Mouse (Mus musculus): ENCODE results near the gene Rgp1.
A peak's percentile ranks its signal among the peaks of the same experiment; 100 is the strongest.
"Not testable (repeated sequence)": the region's sequence is repeated elsewhere in the genome, so short reads cannot be mapped to it uniquely, and the experiment has no call there.

Rgp1 gene

GRCm38 (mm10) chr4:43593453-43593852 is 14.9 kb downstream of the Rgp1 start:
- no peak for DNase-seq (ENCODE audit: low spot score)

GRCm38 (mm10) chr4:43596597-43596996 is 18.1 kb downstream of the Rgp1 start:
- not testable (repeated sequence) for DNase-seq (ENCODE audit: low spot score)

GRCm38 (mm10) chr4:43598200-43598599 is 19.7 kb downstream of the Rgp1 start:
- DNase-seq (ENCODE audit: low spot score), result no peak

DNA sequence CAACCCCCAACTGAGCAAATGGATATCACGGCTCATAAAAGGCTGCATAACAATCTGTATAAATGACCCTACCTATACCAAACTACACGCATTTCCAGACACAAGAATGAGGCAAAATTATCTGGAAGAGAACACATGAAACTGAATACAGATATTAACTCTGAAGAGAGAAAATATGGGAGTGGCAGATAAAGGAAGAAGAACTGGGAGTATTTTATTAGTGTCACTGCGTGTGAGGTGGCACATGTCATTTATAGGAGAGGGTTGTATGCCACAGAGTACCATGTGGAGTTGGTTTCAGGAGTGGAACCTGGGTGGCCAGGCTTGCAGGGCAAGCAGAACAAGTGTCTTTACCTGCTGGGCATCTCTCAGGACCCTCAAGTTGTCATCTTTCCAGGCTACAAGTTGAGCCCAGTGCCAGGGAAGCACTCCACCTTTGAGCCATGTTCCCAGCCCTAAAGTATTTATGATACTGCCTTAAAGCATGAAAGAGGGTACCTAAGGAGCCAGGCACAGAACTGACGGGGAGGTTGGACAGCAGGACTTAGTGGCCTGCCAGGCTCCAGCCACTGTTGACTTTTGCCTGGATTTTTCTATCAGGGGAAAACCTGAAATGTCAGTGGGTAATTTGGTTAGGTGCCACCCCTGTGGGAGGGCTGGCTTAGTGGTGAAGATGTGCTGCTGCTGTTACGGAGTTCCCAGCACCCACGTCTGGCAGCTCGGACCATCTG is 20.3 kb downstream of the Rgp1 start:
- DNase-seq (ENCODE audit: low spot score), result no peak

DNA sequence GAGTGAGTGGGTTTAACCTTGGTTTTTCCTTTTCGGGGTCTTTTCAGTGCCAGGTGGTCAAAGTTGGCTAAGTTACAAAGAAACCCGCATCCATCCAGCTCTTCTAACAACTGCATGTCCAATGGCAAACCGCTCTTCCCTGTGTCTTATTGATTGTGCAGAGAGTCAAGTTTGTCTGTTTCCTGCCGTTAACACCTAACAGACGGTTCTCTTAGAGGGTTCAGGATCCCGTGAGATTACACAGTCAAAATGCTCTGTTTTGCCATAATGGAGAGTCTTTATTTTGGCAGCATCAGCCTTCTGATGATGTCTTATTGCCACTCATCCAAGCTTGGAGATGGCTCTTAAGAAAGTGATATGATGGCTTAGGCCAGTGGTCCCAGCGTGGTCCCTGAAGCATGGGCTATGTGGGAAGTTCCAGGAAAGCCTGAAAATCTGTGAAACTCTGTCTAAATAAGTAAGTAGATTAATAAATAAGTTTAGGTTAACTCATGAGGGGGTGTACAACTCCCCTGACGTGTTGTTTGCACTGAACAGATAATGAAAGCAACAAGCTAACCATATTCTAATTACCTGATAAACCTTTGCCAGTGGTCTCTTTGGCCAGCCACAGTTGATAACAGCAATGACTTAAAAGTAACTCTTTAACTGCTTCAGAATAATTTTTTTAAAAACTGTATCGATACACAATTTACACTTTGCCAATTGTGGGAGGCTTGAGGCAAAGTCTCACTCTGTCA is 21.9 kb downstream of the Rgp1 start:
- DNase-seq (ENCODE audit: low spot score), result no peak

DNA sequence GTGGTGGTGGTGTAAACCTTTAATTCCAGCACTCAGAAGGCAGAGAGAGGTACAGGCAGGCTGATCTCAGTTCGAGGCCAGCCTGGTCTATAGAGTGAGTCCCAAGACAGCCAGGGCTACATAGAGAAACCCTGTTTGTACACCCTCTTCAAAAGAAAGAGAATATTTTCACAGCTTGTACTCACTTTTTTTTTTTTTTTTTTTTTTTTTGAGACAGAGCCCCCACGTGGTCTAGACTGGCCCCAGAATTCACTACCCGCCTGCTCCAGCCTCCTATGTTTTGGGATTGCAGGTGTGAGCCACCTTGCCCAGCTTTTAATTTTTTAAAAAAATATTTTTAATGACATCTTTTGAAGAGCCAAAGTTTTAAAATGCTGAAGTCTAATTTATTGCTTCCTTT is 25.6 kb downstream of the Rgp1 start:
- no peak for DNase-seq (ENCODE audit: low spot score)

- DNase-seq (ENCODE audit: low spot score), result no peak
These were observed 26.5 kb downstream of the Rgp1 start for GRCm38 (mm10) chr4:43604751-43605685.

- DNase-seq (ENCODE audit: low spot score), result no peak
These were observed 34.0 kb downstream of the Rgp1 start for GRCm38 (mm10) chr4:43612534-43612933.

DNA sequence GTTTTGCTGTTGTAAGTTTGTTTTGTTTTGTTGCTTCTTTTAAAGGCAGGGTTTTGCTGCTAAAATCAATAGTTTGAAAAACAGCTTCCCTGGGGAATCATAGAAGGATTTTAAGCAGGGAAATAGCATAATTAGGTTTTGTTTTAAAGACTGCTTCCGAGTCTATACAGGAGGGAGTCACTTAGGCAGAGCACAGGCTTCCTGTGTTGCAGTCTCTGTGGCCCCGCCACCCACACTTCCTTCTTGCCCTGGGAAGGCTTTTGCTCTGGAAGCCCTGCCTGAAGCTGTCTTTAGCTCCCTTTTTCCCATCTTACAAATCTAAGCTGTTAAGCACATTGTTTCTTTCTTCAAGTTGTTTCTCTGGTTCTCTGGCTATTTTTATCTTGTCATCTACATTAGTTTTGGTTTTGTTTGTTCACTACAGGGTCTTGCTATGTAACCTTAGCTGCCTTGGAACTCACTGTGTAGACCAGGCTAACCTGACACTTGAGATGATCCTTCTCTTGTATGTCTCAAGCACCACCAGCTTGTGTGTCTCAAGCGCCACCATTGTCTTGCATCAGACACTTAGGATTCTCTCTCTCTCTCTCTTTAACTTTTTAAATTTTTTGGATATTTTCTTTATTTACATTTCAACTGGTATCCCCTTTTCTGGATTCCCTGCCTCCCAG is 34.7 kb downstream of the Rgp1 start:
- no peak for DNase-seq (ENCODE audit: low spot score)

DNA sequence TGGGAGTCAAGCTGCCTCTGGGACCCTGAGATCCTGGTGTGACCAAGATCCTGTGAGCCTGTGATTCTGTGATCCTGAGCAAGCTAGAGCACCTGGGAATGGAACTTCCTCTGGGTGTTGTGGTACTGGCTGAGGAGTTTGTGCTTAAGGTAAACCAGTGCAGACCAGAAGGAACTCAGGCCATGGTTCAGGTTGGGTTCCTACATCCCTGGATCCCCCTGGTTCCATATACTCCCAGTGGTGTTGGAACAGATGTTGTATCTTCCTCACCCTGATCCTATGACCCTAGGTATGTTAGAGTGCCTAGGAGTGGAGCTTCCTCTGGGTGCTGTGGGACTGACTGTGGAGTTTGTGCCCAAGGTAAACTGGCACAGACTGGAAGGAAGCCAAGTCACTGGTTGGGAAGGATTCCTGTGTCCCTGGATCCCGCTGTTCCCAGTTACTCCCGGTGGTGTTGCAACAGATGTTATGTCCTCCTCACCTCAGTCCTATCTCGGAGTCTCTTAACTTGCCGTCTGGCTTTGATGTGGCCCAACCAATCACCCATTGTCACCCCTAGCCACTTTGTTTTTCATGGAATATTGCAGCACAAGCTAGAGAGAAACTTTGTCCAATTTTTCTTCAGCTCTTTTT is 41.7 kb downstream of the Rgp1 start:
- no peak for DNase-seq (ENCODE audit: low spot score)

DNA sequence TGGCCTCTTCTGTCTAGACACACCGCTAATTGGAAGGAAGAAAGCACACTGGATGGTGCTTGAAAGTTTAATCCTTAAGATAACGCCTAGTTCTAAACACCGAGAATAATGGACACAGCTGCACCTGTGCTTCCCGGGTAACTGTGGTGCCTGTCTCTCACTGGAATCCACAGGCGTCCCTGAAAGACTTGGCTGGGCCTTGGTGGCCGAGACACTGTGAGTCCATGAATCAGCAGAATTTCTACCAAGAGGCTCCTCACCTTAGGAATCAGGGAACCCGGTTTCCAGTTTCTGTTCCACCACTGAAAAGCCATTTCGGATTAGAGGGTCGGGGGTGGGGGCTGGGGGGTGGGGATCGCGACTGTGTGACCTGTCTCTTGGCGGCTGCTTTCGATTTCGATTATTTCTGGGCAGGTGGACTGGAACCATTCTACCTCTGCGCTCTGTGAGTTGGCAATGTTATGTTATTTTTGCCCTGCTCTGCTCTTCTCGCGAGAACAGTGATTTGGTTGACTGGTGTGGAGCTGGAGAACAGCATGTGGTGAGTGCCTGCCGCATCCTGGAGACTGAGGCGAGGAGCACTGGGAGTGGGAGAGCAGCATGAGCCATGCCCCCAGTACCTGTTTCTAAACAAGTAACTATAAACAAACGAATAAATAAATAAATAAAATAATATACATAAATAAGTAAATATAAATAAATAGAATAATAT is 50.7 kb downstream of the Rgp1 start:
- no peak for DNase-seq (ENCODE audit: low spot score)

GRCm38 (mm10) chr4:43630030-43630581 is 51.6 kb downstream of the Rgp1 start:
- peak; percentile 74 for DNase-seq (ENCODE audit: low spot score)

GRCm38 (mm10) chr4:43630671-43631045 is 52.1 kb downstream of the Rgp1 start:
- no peak for DNase-seq (ENCODE audit: low spot score)

DNA sequence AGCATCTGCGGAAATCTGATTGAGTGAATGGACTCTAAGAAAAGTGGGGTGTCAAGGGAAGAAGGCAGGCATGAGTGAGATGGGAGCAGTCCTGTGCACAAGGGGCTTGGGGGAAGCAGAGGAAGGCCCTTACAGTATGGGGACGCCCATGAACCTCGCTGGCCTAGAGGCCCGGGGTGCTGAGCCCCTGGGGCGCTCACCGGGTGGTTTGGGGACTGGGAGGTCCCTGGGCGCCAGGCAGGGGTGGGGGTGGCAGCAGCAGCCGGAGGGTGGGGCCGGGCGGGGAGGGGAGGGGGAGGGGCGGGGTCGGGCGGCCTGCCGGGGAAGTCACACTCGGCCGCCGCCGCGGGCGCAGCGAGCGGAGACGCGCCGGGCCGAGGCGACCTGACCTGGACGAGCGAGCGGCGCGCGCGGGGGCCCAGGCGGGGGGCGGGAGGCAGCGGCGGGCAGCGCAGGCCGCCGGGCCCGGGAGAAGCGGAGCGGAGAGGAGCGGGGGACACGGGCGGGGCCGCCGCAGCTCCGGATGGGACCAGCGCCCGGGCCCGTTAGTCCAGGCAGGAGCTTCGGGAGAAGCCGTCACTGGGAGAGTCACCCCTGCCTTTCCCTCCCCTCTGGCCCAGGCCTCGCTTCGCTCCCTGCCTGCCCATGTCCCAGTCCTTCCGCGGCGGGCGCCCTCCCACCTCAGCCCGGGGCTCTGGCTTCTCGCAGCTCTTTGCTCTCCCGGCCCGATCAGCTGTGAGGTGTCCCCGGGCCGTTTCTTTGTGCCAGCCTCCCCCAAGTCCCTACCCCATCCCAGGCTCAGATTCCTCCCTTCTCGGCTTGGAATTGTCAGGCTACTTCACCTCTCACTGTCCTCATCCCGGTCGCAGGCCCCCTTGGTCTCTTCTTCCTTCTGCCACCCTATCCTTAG is 52.8 kb downstream of the Rgp1 start, which contains the start of gene Npr2:
Gene Npr2, plus strand, starts transcription at position 890 of the 910 bp plus-strand sequence.
- DNase-seq (ENCODE audit: low spot score), result peak; percentile 33

DNA sequence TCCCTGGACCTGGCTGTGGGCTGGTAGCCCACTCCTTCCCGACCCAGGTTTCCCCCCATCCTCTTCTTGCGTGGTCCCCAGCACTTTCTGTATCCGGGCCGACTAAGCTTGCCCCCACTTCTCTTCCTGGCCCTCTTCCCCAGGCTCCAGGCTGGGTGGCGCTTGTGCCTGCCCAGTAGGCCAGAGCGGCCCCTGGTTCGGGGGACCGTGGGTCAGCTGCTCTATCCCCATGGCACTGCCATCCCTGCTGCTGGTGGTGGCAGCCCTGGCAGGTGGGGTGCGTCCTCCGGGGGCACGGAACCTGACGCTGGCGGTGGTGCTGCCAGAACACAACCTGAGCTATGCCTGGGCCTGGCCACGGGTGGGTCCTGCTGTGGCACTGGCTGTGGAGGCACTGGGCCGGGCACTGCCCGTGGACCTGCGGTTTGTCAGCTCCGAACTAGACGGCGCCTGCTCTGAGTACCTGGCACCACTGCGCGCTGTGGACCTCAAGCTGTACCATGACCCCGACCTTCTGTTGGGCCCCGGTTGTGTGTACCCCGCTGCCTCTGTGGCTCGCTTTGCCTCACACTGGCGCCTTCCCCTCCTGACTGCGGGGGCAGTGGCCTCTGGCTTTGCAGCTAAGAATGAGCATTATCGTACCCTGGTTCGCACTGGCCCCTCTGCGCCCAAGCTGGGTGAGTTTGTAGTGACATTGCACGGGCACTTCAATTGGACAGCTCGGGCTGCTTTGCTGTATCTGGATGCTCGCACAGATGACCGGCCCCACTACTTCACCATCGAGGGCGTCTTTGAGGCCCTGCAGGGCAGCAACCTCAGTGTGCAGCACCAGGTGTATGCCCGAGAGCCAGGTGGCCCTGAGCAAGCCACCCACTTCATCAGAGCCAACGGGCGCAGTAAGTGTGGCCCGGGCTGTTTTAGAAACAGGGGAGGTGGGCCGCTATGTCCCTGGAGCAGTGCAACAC is 53.7 kb downstream of the Rgp1 start:
- DNase-seq (ENCODE audit: low spot score), result no peak

GRCm38 (mm10) chr4:43633296-43633695 is 54.8 kb downstream of the Rgp1 start:
- DNase-seq (ENCODE audit: low spot score), result no peak

DNA sequence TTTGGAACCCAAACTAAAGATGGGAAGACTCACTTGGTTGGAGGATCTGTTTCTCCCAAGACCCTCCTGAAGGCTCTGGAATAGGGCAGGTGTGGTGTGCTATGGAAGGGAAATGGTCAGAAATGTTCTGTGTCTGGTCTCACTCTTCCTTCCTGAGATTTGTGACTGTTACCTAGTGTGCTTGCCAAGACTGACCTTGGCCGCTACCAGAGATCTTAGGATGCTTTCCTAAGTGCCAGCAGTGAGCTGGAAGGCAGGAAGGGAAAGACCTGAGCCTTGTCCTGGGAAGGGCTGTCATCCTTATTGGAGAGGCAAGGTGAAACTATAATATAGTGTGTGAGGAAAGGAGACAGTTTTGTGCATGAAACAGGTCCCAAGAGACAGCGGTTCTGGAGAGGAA is 55.2 kb downstream of the Rgp1 start:
- DNase-seq (ENCODE audit: low spot score), result no peak
